Mouse (Mus musculus): Measurements from ENCODE around the gene Map2k2. TPM values are rescaled to one million over a fixed set of nuclear protein-coding genes. Genes with fewer than 3 reads are reported as not detected.
"Not testable (repeated sequence)": the region's sequence is repeated elsewhere in the genome, so short reads cannot be mapped to it uniquely, and the experiment has no call there.

Map2k2 gene
- total RNA-seq, 1 experiment from 2014 or later = 56.2 TPM

DNA sequence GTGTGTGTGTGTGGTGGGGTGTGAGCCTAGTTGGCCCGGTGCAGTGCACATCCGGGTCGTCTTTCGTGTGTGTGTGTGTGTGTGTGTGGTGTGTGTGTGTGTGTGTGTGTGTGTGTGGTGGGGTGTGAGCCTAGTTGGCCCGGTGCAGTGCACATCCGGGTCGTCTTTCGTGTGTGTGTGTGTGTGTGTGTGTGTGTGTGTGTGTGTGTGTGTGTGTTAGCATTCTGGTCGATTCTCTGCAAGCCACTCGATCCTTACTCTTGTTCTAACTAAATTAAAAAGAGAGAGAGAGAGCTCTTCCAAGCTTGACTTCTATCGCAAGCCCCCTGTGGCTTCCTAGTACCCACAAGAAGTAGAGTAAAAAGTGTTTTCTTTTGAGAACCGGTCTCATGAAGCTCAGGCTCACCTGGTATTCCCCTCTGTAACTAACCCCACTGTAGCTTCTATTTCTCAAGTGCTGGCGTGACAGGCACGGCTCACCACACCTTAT lies 63.7 kb downstream of the Map2k2 start:
- ATAC-seq (replicated peaks; ENCODE audit: low read depth, poor library complexity, severe bottlenecking) = peak; percentile 20; the same call in 1 of the 2 replicates

DNA sequence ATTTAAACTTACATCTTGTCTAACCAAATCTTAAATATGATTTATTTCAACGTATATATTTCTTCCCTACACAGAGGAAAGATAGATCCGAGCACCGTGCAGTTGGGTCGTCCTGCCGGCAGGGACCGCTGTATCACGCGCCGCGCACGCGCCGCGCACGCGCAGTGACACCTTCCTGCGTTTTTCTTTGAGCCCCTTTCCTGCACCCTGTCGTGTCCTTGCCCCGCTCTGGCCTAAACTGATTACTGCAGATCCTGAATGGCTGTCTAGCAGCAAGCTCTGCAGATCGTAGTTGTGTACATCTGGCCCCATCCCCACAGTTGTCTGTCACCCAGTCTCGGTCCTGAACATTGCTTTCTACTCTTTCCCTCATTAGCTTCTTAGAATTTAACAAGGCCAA lies 67.4 kb downstream of the Map2k2 start:
- peak; percentile 45 for ATAC-seq (replicated peaks; ENCODE audit: low read depth, poor library complexity, severe bottlenecking)

DNA sequence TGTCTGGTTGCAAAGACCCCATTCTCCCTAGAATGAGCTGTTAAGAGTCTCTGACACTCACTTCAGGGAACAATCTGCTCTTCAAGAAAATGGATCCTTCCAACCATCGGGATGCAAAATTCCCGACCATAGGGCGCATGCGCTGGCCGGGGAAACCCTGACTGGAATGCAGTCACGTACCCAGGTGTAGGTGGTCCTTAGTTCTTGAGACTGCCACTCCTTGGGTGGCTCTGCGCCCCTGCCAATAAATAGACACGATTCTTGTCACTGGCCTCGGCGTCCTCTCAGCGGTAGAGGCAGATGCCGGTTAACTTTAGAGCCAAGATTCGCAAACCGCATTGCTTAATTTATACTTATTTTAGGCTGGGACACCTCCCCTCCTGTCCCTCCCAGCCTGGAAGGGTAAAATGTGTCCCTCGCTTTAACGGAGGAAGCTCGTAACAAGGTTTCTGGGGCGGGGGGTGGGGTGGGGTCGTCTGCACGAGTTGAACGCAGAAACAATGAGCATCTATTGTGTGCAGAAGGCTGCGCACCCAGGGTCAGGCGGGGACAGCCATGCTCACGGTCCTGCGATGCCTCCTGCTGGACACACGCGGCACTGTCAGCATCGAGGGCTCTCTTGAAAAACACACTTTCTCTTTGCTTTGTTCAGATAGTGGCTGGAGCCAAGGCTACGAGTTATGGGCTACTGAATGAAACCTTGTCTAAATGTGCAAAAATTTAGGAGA lies 69.1 kb downstream of the Map2k2 start:
- peak; percentile 59 for ATAC-seq (replicated peaks; ENCODE audit: low read depth, poor library complexity, severe bottlenecking)

DNA sequence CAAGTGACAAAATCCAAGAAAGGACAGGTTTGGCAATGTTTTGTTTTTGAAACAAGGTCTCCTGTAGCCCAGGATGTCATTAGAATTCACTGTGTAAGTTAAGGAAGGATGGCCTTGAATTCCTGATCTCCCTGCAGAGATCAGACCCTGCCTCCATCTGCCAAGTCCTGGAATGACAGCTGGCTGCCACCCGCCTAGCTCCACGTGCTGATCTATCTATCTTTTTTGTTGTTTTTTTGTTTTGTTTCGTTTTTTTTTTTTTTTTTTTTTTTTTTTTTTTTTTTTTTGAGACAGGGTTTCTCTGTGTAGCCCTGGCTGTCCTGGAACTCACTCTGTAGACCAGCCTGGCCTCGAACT lies 69.6 kb downstream of the Map2k2 start:
- ATAC-seq (replicated peaks; ENCODE audit: low read depth, poor library complexity, severe bottlenecking) = not testable (repeated sequence)

DNA sequence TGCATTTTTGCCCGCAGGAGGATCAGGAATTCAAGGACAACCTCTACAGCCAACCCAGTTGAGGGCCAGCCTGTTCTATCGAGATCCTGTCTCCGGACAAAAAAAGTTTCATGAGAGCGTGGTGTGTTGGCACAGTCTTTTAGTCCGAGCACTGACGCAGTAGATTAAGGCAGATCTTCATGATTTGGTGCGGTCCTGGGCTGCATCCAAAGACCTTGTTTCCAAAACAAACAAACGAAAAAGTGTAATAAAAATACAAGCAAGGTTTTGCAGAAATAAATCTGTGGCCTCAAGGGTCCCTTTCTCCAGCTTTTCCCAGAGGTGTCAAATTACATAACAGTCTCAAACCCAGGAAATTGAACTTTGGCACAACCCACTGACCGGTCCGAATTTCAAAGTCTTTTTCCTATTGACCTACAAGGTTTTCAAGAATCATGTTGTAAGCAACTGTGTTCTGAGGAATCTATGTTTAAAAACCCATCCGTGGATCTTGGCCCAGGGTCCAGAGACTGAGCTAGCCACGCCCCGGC lies 70.3 kb downstream of the Map2k2 start:
- ATAC-seq (replicated peaks; ENCODE audit: low read depth, poor library complexity, severe bottlenecking) = no peak

DNA sequence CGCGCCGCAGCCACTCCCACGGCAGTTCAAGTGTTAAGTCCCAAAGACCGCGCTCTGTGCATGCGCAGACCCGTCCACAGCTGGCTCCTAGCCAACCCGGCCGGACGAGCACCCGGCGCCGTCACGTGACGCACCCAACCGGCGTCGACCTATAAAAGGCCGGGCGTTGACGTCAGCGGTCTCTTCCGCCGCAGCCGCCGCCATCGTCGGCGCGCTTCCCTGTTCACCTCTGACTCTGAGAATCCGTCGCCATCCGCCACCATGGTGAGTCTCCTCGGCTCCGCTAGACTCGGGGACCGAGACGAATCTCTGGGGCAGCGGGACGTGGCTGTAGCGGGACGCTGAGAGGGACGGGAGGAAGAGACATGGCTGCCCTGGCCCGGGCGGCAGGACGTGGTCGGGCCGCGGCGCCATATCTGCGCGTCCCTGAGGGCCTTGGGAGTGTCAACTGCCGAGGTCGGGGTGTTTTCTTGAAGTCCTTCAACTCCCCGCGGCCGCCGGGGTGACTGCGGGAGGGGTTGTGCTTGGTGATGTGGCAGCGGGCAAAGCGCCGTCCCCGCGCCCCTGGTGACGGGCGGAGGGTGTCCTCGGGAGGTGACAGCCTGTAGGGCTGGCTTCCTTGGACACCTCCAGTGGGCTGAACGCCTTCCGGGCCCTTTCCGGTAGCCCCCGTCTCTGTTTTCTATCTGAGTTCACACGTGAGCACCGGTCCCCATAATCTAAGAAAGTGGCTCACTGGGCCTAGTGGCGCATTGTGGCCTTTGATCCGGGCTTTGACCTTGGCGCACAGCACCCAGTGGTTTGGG lies 71.0 kb downstream of the Map2k2 start, which contains the start of gene Eef2:
TSS of gene Eef2 (plus strand) at position 166 of the 806 bp plus-strand sequence.
- ATAC-seq (replicated peaks; ENCODE audit: low read depth, poor library complexity, severe bottlenecking) = peak; percentile 50

DNA sequence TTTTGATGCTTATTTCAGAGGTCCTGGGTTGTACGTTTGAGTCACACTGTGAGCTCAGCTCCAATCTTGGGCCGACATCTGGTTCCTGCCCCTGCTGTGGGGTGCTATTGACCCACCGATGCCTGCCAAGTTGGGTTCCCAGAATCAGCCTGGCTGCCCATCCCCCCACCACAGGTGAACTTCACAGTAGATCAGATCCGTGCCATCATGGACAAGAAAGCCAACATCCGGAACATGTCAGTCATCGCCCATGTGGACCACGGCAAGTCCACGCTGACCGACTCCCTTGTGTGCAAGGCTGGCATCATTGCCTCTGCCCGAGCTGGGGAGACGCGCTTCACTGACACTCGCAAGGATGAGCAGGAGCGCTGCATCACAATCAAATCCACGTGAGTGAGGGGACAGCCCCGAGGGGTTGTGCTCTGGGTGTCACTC lies 71.8 kb downstream of the Map2k2 start:
- no peak for ATAC-seq (replicated peaks; ENCODE audit: low read depth, poor library complexity, severe bottlenecking)

DNA sequence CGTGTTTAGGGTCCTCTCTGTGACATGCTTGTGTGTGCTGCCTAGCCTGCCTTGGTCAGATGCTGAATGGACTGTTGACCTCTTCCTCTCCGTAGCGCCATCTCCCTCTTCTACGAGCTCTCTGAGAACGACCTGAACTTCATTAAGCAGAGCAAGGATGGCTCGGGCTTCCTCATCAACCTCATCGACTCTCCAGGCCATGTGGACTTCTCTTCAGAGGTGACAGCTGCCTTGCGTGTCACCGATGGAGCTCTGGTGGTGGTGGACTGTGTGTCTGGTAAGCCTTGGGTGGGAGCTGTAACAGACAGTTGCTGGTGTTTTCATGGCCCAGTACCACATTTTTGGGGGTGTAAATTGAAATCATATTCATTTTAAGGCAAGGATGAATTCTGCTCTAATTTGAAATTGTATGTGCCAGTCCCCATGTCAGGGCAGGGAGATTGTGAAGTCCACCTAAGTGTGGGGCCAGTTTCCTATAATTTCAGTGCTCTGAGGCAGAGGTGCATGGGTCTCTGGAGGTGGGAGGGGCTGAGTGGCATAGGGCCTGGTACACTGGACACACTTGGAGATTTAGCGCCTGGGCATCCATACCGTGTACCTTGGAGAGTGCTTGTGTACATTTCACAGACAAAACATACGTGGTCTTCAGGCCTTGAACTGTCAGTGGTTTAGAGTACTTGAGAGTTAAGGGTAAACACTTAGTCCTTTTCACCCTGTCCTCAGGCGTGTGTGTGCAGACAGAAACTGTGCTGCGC lies 72.4 kb downstream of the Map2k2 start:
- no peak for ATAC-seq (replicated peaks; ENCODE audit: low read depth, poor library complexity, severe bottlenecking)

DNA sequence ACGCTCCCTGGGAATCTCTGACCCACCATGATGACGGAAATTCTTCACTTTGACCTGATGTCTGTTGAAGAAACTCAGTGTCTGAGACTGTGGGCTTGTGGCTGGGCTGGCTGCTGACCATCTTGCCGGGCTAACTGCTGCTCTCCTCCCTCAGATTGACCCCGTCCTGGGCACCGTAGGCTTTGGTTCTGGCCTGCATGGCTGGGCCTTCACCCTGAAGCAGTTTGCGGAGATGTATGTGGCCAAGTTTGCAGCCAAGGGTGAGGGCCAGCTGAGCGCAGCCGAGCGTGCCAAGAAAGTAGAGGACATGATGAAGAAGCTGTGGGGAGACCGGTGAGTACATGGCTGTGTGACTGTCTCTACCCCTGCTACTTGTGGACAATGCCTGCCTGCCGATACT lies 73.2 kb downstream of the Map2k2 start:
- ATAC-seq (replicated peaks; ENCODE audit: low read depth, poor library complexity, severe bottlenecking) = no peak

DNA sequence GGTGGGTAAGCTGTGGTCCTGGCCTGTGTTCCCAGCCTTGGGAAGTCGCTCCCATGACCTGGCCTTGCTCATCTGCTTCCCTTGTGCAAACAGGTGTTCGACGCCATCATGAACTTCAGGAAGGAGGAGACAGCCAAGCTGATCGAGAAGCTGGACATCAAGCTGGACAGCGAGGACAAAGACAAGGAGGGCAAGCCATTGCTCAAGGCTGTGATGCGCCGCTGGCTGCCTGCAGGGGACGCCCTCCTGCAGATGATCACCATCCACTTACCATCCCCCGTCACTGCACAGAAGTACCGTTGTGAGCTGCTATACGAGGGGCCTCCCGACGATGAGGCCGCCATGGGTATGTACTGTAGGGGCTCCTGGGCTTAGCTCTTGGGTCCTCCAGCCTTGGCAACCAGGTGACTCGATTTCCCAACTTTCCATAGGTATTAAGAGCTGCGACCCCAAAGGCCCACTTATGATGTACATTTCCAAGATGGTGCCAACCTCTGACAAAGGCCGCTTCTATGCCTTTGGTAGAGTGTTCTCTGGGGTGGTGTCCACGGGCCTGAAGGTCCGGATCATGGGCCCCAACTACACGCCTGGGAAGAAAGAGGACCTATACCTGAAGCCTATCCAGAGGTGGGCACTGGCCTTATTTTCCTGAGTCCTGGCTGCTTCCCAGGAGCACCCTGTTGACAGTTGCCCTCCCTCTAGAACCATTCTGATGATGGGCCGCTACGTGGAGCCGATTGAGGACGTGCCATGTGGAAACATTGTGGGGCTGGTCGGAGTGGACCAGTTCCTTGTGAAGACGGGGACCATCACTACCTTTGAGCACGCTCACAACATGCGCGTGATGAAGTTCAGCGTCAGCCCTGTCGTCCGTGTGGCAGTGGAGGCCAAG lies 74.0 kb downstream of the Map2k2 start:
- no peak for ATAC-seq (replicated peaks; ENCODE audit: low read depth, poor library complexity, severe bottlenecking)

DNA sequence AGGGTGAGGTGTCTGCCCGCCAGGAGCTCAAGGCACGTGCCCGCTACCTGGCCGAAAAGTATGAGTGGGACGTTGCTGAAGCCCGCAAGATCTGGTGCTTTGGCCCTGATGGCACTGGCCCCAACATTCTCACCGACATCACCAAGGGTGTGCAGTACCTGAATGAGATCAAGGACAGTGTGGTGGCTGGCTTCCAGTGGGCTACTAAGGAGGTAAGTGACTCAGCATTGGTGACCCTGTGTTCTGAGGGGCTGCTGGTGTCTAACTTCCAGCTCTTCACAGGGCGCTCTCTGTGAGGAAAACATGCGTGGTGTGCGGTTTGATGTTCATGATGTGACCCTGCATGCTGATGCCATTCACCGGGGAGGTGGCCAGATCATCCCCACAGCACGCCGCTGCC lies 75.2 kb downstream of the Map2k2 start:
- no peak for ATAC-seq (replicated peaks; ENCODE audit: low read depth, poor library complexity, severe bottlenecking)

DNA sequence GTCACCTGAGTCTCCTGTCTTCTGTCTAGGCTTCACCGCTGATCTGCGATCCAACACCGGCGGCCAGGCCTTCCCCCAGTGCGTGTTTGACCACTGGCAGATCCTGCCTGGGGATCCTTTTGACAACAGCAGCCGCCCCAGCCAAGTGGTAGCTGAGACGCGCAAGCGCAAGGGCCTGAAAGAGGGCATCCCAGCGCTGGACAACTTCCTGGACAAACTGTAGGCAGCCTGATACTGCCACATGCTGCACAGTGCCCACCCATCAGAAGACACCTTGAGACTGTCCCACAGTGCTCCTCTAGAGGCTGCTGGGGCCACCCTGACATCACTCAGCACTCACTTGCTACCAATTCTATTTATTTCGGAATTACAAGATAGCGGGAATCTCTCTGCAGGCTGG lies 76.1 kb downstream of the Map2k2 start:
- not testable (repeated sequence) for ATAC-seq (replicated peaks; ENCODE audit: low read depth, poor library complexity, severe bottlenecking)

DNA sequence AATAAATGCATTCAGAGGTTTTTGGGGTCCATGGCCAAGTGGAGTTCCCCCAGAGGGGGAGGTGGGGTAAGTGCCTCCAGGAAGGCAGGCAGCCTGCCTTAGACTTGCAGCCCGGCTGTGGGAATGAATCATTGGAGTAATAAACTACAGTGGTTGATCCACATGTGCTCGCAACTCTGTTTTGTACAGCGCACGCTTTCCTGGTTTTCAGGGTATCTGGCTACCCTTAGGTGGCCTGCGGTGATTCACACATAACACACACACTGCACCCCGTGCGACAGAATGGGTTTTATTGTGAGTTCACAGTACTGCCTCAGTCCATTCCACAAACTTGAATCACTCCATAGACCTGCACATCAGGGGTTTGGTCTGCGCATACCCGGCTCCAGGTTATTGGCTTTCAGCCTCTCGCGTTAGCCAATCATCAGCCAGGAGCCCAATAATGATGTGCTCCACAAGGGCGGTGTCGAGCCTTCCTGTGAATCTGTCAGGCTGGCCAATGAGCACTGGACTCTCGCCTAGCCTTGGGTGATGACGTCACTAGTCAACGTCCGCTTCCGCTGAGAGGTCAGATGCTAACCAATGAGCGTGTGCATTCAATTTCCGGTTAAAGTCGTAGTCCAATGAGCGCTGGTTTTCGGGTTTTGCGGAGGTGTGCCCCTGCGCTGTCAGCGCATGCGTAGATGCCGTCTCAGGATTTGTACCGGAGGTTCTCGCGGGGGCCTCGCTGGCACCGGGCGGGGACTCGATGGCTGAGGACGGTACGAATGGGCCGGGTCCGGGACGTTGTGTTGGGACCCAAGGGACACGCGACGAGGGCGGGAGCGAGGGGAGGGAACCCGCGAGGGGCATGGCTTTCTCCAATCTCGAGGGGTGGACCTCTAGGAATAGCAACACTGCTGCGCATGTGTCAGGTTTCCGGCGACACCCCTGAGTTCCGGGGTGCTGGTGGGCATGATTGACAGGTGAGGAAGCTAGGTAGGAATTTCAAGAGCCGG lies 76.9 kb downstream of the Map2k2 start, which contains the start of gene Dapk3:
TSS of gene Dapk3 (plus strand) at position 670 of the 998 bp plus-strand sequence.
- ATAC-seq (replicated peaks; ENCODE audit: low read depth, poor library complexity, severe bottlenecking) = peak; percentile 89

Other genes with a start within 250 kb of the Map2k2 start
- gene Tmprss9, start 234.1 kb upstream of the Map2k2 start, total RNA-seq (2017) = not detected in 2 replicates
- 40.2 and 52.3 TPM in 2 replicates for gene Timm13, start 204.9 kb upstream of the Map2k2 start, total RNA-seq (2017)
- gene Lmnb2, start 187.7 kb upstream of the Map2k2 start, total RNA-seq (2017) = 44.0 and 46.6 TPM in 2 replicates
- gene Gadd45b, start 175.8 kb upstream of the Map2k2 start, total RNA-seq (2017) = 6.9 and 7.5 TPM in 2 replicates
- gene Gng7, start 91.0 kb upstream of the Map2k2 start, total RNA-seq (2017) = 0.18 and 2.2 TPM in 2 replicates
- gene Diras1, start 80.3 kb upstream of the Map2k2 start, total RNA-seq (2017) = not detected in 2 replicates
- gene Slc39a3, start 68.5 kb upstream of the Map2k2 start, total RNA-seq (2017) = 4.1 and 5.5 TPM in 2 replicates
- gene Sgta, start 45.7 kb upstream of the Map2k2 start, total RNA-seq (2017) = 41.4 and 43.1 TPM in 2 replicates
- gene Thop1, start 35.9 kb upstream of the Map2k2 start, total RNA-seq (2017) = 18.6 and 25.9 TPM in 2 replicates
- gene Creb3l3, start 7.0 kb upstream of the Map2k2 start, total RNA-seq (2017) = 0.18 and 0.58 TPM in 2 replicates
- gene Zbtb7a, start 29.3 kb downstream of the Map2k2 start, total RNA-seq (2017) = 13.1 and 14.5 TPM in 2 replicates
- gene Pias4, start 62.0 kb downstream of the Map2k2 start, total RNA-seq (2017) = 8.4 and 17.5 TPM in 2 replicates
- gene Eef2, start 70.7 kb downstream of the Map2k2 start, total RNA-seq (2017) = 1,623 and 1,948 TPM in 2 replicates
- 14.3 and 29.8 TPM in 2 replicates for gene Dapk3, start 77.1 kb downstream of the Map2k2 start, total RNA-seq (2017)
- not detected in 2 replicates for gene 4930442H23Rik, start 77.9 kb downstream of the Map2k2 start, total RNA-seq (2017)
- not detected in 2 replicates for gene Nmrk2, start 96.1 kb downstream of the Map2k2 start, total RNA-seq (2017)
- not detected in 2 replicates for gene Atcay, start 124.9 kb downstream of the Map2k2 start, total RNA-seq (2017)
- 0.19 TPM in 1 of 2 replicates, not detected in the other for gene Zfr2, start 127.2 kb downstream of the Map2k2 start, total RNA-seq (2017)
- gene Matk, start 147.0 kb downstream of the Map2k2 start, total RNA-seq (2017) = 19.7 and 20.3 TPM in 2 replicates
- 132 and 198 TPM in 2 replicates for gene Mrpl54, start 161.0 kb downstream of the Map2k2 start, total RNA-seq (2017)
- 12.1 and 14.5 TPM in 2 replicates for gene Apba3, start 161.0 kb downstream of the Map2k2 start, total RNA-seq (2017)
- gene Tjp3, start 185.7 kb downstream of the Map2k2 start, total RNA-seq (2017) = 3.5 and 4.4 TPM in 2 replicates
- gene Pip5k1c, start 187.0 kb downstream of the Map2k2 start, total RNA-seq (2017) = 24.4 and 36.8 TPM in 2 replicates
- gene Cactin, start 215.2 kb downstream of the Map2k2 start, total RNA-seq (2017) = 27.9 and 35.1 TPM in 2 replicates
- 3.4 and 4.2 TPM in 2 replicates for gene Tbxa2r, start 222.8 kb downstream of the Map2k2 start, total RNA-seq (2017)
- not detected in 2 replicates for gene Gipc3, start 237.4 kb downstream of the Map2k2 start, total RNA-seq (2017)
- 33.2 and 35.5 TPM in 2 replicates for gene Hmg20b, start 244.6 kb downstream of the Map2k2 start, total RNA-seq (2017)